Mouse (Mus musculus) ES-E14 (cell line): Measurements from ENCODE around the gene Hoxc10.

Experiments used
- HCFC1 ChIP-seq: IDR thresholded peaks from 2 replicates; pipeline ENCODE4 v1.6.1; 2012; ENCODE audit warnings: low read length, inconsistent platforms, borderline replicate concordance; ENCODE audit not compliant: insufficient read depth
- MAFK ChIP-seq: IDR thresholded peaks from 2 replicates; pipeline ENCODE4 v1.6.1; 2014; ENCODE audit warnings: mild to moderate bottlenecking, low read depth, low read length, inconsistent platforms; ENCODE audit not compliant: insufficient read depth
- ZNF384 ChIP-seq: IDR thresholded peaks from 2 replicates; pipeline ENCODE4 v1.6.1; 2012; ENCODE audit warnings: low read depth, low read length, inconsistent platforms

GRCm38 (mm10) chr15:103009265-103010111 is 42.9 kb downstream of the Hoxc10 start:
- TF ChIP-seq HCFC1: no peak
- no peak for TF ChIP-seq MAFK
- TF ChIP-seq ZNF384: no peak
